Comparison of ENCODE assay signal across 8 mouse cellular contexts in the genomic region with DNA sequence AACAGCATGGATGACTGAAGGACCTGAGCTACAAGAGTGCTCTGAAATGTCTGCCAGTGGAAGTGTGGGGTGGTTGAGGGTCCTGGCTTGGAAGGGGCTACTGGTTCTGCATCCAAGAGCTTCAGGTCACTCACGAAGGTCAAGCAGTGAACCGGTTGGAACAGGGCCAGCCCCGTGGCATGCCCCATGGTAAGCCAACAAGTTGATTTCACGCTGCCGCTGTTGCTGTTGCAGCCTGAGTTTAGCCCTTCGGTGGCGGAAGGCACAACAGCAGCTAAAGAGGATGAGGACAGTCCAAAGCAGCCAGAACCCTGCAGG. TPM values are rescaled to one million over a fixed set of nuclear protein-coding genes. Genes with fewer than 3 reads are reported as not detected.
DNase-seq lines count a peak whose midpoint lies in the region; ATAC-seq lines count a peak whose summit lies in the region.

No protein-coding gene starts in this region.

- H3K4me1 ChIP-seq in heart, embryonic 14.5 days (ENCODE audit: control insufficient read depth in 2 of 2, insufficient read depth in 2 of 2, low read length in 2 of 2): peaks cover 20 to 39% of the 10 kb centered on the region in 2 experiments
- H3K4me1 ChIP-seq in embryonic facial prominence, embryonic 10.5 days: peaks cover 83% of the 10 kb centered on the region
- H3K4me1 ChIP-seq in intestine, embryonic 15.5 days (replicated peaks): peaks cover 54% of the 10 kb centered on the region
- H3K4me1 ChIP-seq in midbrain, embryonic 12.5 days: peaks cover 74% of the 10 kb centered on the region

- H3K36me3 ChIP-seq in heart, embryonic 14.5 days (ENCODE audit: control insufficient read depth, insufficient read depth, low read length): peaks cover 38% of the 10 kb centered on the region
- peaks cover 41% of the 10 kb centered on the region for H3K36me3 ChIP-seq in embryonic facial prominence, embryonic 10.5 days (replicated peaks)
- peaks cover 22% of the 10 kb centered on the region for H3K36me3 ChIP-seq in intestine, embryonic 15.5 days
- peaks cover 30% of the 10 kb centered on the region for H3K36me3 ChIP-seq in midbrain, embryonic 12.5 days

- no peak for ATAC-seq in heart, embryonic 14.5 days (ENCODE audit: insufficient number of reproducible peaks, insufficient read depth, low FRiP score, low read depth)
- no peak for ATAC-seq in intestine, embryonic 15.5 days
- no peak for ATAC-seq in midbrain, embryonic 12.5 days (ENCODE audit: low FRiP score, low read depth)

- peak overlapping the region; percentile 79 for H3K9ac ChIP-seq in heart, embryonic 14.5 days (ENCODE audit: low read length)
- 0 out of 2 replicates have a peak overlapping the region, but pooled peaks have one; percentile 5 for H3K9ac ChIP-seq in intestine, embryonic 15.5 days
- peak overlapping the region; percentile 89 for H3K9ac ChIP-seq in midbrain, embryonic 12.5 days (replicated peaks)

- DNase-seq in heart, postnatal 10 days: no peak
- peak; percentile 18 for DNase-seq in embryonic facial prominence, embryonic 10.5 days (ENCODE audit: low spot score)
- DNase-seq in spleen, adult 12 weeks (ENCODE audit: low spot score): no peak
- no peak for DNase-seq in left cerebral cortex, postnatal 25 days (ENCODE audit: low spot score in 2 of 2)
- no peak for DNase-seq in left cerebral cortex, postnatal 4 days

- no peak overlapping the region for H3K27ac ChIP-seq in heart, embryonic 14.5 days (replicated peaks in 1 of 2; ENCODE audit: control insufficient read depth in 1 of 2, insufficient read depth in 1 of 2, low read depth in 2 of 2, low read length in 2 of 2)
- H3K27ac ChIP-seq in embryonic facial prominence, embryonic 10.5 days (replicated peaks): peak overlapping the region; percentile 99
- H3K27ac ChIP-seq in intestine, embryonic 15.5 days: 0 out of 2 replicates have a peak overlapping the region, but pooled peaks have one; percentile 95
- peak overlapping the region; percentile 99; the same call in 1 of the 2 replicates for H3K27ac ChIP-seq in midbrain, embryonic 12.5 days (replicated peaks)

- WGBS in heart, embryonic 14.5 days: 79% methylated on average over 7 of the region's 7 CpGs
- 78% methylated on average over 7 of the region's 7 CpGs for WGBS in embryonic facial prominence, embryonic 10.5 days
- WGBS in intestine, embryonic 15.5 days: 81% methylated on average over 7 of the region's 7 CpGs
- 62% methylated on average over 7 of the region's 7 CpGs for WGBS in midbrain, embryonic 12.5 days

- no peaks in the 10 kb centered on the region for H3K9me3 ChIP-seq in heart, embryonic 14.5 days (ENCODE audit: control insufficient read depth, low read length)
- no peaks in the 10 kb centered on the region for H3K9me3 ChIP-seq in embryonic facial prominence, embryonic 10.5 days
- H3K9me3 ChIP-seq in intestine, embryonic 15.5 days: no peaks in the 10 kb centered on the region
- H3K9me3 ChIP-seq in midbrain, embryonic 12.5 days: no peaks in the 10 kb centered on the region

- intact Hi-C loops in heart, postnatal 10 days (cut with DNase I): loop anchor here (5.0 kb wide), 1 partner anchor 148 kb away; no protein-coding TSS in a partner anchor
- intact Hi-C loops in left cerebral cortex, postnatal 25 days (cut with DNase I): no loop called here
- intact Hi-C loops in left cerebral cortex, postnatal 4 days (cut with DNase I): loop anchor here (5.0 kb wide), 1 partner anchor 38 kb away; a partner anchor contains a TSS

- H3K4me3 ChIP-seq in heart, embryonic 14.5 days (ENCODE audit: control insufficient read depth in 1 of 2, insufficient read depth in 1 of 2, low read depth in 1 of 2, low read length in 2 of 2): no peak overlapping the region
- H3K4me3 ChIP-seq in embryonic facial prominence, embryonic 10.5 days: peak overlapping the region; percentile 83
- no peak overlapping the region for H3K4me3 ChIP-seq in intestine, embryonic 15.5 days (replicated peaks)
- H3K4me3 ChIP-seq in midbrain, embryonic 12.5 days: peak overlapping the region; percentile 84

- H3K27me3 ChIP-seq in heart, embryonic 14.5 days (ENCODE audit: control insufficient read depth, insufficient read depth, low read length): no peaks in the 10 kb centered on the region
- H3K27me3 ChIP-seq in embryonic facial prominence, embryonic 10.5 days (replicated peaks; ENCODE audit: low read depth, poor library complexity, severe bottlenecking): no peaks in the 10 kb centered on the region
- H3K27me3 ChIP-seq in intestine, embryonic 15.5 days (replicated peaks): no peaks in the 10 kb centered on the region
- H3K27me3 ChIP-seq in midbrain, embryonic 12.5 days: no peaks in the 10 kb centered on the region

- no peak overlapping the region for H3K4me2 ChIP-seq in heart, embryonic 14.5 days (ENCODE audit: low read length)
- peak overlapping the region; percentile 98 for H3K4me2 ChIP-seq in intestine, embryonic 15.5 days (replicated peaks)
- peak overlapping the region; percentile 78 for H3K4me2 ChIP-seq in midbrain, embryonic 12.5 days (replicated peaks)

RNA-seq across cellular contexts. Expression of a gene that starts 1.7 kb away (rescaled TPM):
- 76.0 and 94.5 TPM in 2 replicates for polyA plus RNA-seq in heart, embryonic 14.5 days (2014; fragmentation: Nextera tagmentation; extraction: Ambion mirVana)
- total RNA-seq in heart, postnatal 10 days (2021): 10 to 100 TPM; 83.1 to 83.9 TPM
- polyA plus RNA-seq in embryonic facial prominence, embryonic 10.5 days (2016; fragmentation: Nextera tagmentation; extraction: Ambion mirVana): 147 and 172 TPM in 2 replicates
- 79.6 and 89.1 TPM in 2 replicates for polyA plus RNA-seq in intestine, embryonic 15.5 days (2015; fragmentation: Nextera tagmentation; extraction: Ambion mirVana)
- polyA plus RNA-seq in midbrain, embryonic 12.5 days (2016; fragmentation: Nextera tagmentation; extraction: Ambion mirVana): 210 and 223 TPM in 2 replicates
- total RNA-seq in left cerebral cortex, postnatal 25 days (2021): 10 to 100 TPM; 36.7 to 48.7 TPM
- total RNA-seq in left cerebral cortex, postnatal 4 days (2021): 10 to 100 TPM; 60.3 to 68.7 TPM

RNA-seq across cellular contexts. Expression of a gene that starts 4.4 kb away (rescaled TPM):
- polyA plus RNA-seq in heart, embryonic 14.5 days (2014; fragmentation: Nextera tagmentation; extraction: Ambion mirVana): 17.8 and 21.6 TPM in 2 replicates
- 10 to 100 TPM; 13.4 to 15.8 TPM for total RNA-seq in heart, postnatal 10 days (2021)
- 41.0 and 44.1 TPM in 2 replicates for polyA plus RNA-seq in embryonic facial prominence, embryonic 10.5 days (2016; fragmentation: Nextera tagmentation; extraction: Ambion mirVana)
- polyA plus RNA-seq in intestine, embryonic 15.5 days (2015; fragmentation: Nextera tagmentation; extraction: Ambion mirVana): 56.3 and 63.0 TPM in 2 replicates
- polyA plus RNA-seq in midbrain, embryonic 12.5 days (2016; fragmentation: Nextera tagmentation; extraction: Ambion mirVana): 34.9 and 42.6 TPM in 2 replicates
- total RNA-seq in left cerebral cortex, postnatal 25 days (2021): 10 to 100 TPM; 27.2 to 28.0 TPM
- total RNA-seq in left cerebral cortex, postnatal 4 days (2021): 10 to 100 TPM; 27.2 to 33.2 TPM

RNA-seq across cellular contexts. Expression of a gene that starts 5.5 kb away (rescaled TPM):
- 10.3 and 11.3 TPM in 2 replicates for polyA plus RNA-seq in heart, embryonic 14.5 days (2014; fragmentation: Nextera tagmentation; extraction: Ambion mirVana)
- 10 to 100 TPM; 14.6 to 17.6 TPM for total RNA-seq in heart, postnatal 10 days (2021)
- polyA plus RNA-seq in embryonic facial prominence, embryonic 10.5 days (2016; fragmentation: Nextera tagmentation; extraction: Ambion mirVana): 18.6 and 20.2 TPM in 2 replicates
- 9.0 and 9.4 TPM in 2 replicates for polyA plus RNA-seq in intestine, embryonic 15.5 days (2015; fragmentation: Nextera tagmentation; extraction: Ambion mirVana)
- polyA plus RNA-seq in midbrain, embryonic 12.5 days (2016; fragmentation: Nextera tagmentation; extraction: Ambion mirVana): 18.4 and 19.4 TPM in 2 replicates
- total RNA-seq in left cerebral cortex, postnatal 25 days (2021): 10 to 100 TPM; 11.2 to 21.3 TPM
- 10 to 100 TPM; 24.9 to 26.4 TPM for total RNA-seq in left cerebral cortex, postnatal 4 days (2021)

RNA-seq across cellular contexts. Expression of a gene that starts 10.9 kb away (rescaled TPM):
- 179 and 180 TPM in 2 replicates for polyA plus RNA-seq in heart, embryonic 14.5 days (2014; fragmentation: Nextera tagmentation; extraction: Ambion mirVana)
- 100 to 1,000 TPM; 111 to 125 TPM for total RNA-seq in heart, postnatal 10 days (2021)
- polyA plus RNA-seq in embryonic facial prominence, embryonic 10.5 days (2016; fragmentation: Nextera tagmentation; extraction: Ambion mirVana): 144 and 145 TPM in 2 replicates
- 123 and 135 TPM in 2 replicates for polyA plus RNA-seq in intestine, embryonic 15.5 days (2015; fragmentation: Nextera tagmentation; extraction: Ambion mirVana)
- polyA plus RNA-seq in midbrain, embryonic 12.5 days (2016; fragmentation: Nextera tagmentation; extraction: Ambion mirVana): 122 and 129 TPM in 2 replicates
- total RNA-seq in left cerebral cortex, postnatal 25 days (2021): 10 to 100 TPM; 60.3 to 66.6 TPM
- 10 to 100 TPM; 58.4 to 60.7 TPM for total RNA-seq in left cerebral cortex, postnatal 4 days (2021)

RNA-seq across cellular contexts. Expression of a gene that starts 15.6 kb away (rescaled TPM):
- 9.9 and 11.6 TPM in 2 replicates for polyA plus RNA-seq in heart, embryonic 14.5 days (2014; fragmentation: Nextera tagmentation; extraction: Ambion mirVana)
- total RNA-seq in heart, postnatal 10 days (2021): 10 to 100 TPM; 10.7 to 11.7 TPM
- 38.2 and 39.0 TPM in 2 replicates for polyA plus RNA-seq in embryonic facial prominence, embryonic 10.5 days (2016; fragmentation: Nextera tagmentation; extraction: Ambion mirVana)
- 23.6 and 26.4 TPM in 2 replicates for polyA plus RNA-seq in intestine, embryonic 15.5 days (2015; fragmentation: Nextera tagmentation; extraction: Ambion mirVana)
- 31.9 and 39.5 TPM in 2 replicates for polyA plus RNA-seq in midbrain, embryonic 12.5 days (2016; fragmentation: Nextera tagmentation; extraction: Ambion mirVana)
- total RNA-seq in left cerebral cortex, postnatal 25 days (2021): 10 to 100 TPM; 51.2 to 76.8 TPM
- total RNA-seq in left cerebral cortex, postnatal 4 days (2021): 10 to 100 TPM; 12.3 to 15.2 TPM

Comparison
In these comparisons a context has a peak if more than half of its experiments do, and no peak if none do; other contexts are left out.
1. H3K27ac ChIP-seq: peak in embryonic facial prominence, embryonic 10.5 days (single experiment), intestine, embryonic 15.5 days (single experiment) and midbrain, embryonic 12.5 days (single experiment); none in heart, embryonic 14.5 days (0 of 2).
2. H3K4me3 ChIP-seq: peak in embryonic facial prominence, embryonic 10.5 days (single experiment) and midbrain, embryonic 12.5 days (single experiment); none in heart, embryonic 14.5 days (0 of 2) and intestine, embryonic 15.5 days (single experiment).
3. H3K9ac ChIP-seq: peak in every context shown above with its lines; median percentile 89 in midbrain, embryonic 12.5 days; 79 in heart, embryonic 14.5 days; 5 in intestine, embryonic 15.5 days.